Mouse (Mus musculus) heart, embryonic 14.5 days (tissue): ENCODE results near the gene Tmem120b. TPM values are rescaled to one million over a fixed set of nuclear protein-coding genes. Genes with fewer than 3 reads are reported as not detected.

Source experiments
- ATAC-seq: fragments of 200-750 bp; cut with Nextera tagmentation; 2 replicates; pipeline ENCODE4 v1.8.0; 2017; ENCODE audit warnings: low read depth, moderate TSS enrichment; ENCODE audit not compliant: insufficient number of reproducible peaks, insufficient read depth, low FRiP score
- H3K27ac ChIP-seq, 2 experiments: fragments of 200-500 bp in 1 of 2; fragments of 300-500 bp in 1 of 2; sonication (generic) in 1 of 2; replicated peaks in 1 of 2; 2 replicates each; pipeline ENCODE4 v1.5.1; 2012 to 2014; ENCODE audit warnings: low read depth in 2 of 2, low read length in 2 of 2, control low read depth in 1 of 2, mild to moderate bottlenecking in 1 of 2, mixed read lengths in 1 of 2; ENCODE audit not compliant: control insufficient read depth in 1 of 2, insufficient read depth in 1 of 2
- H3K27me3 ChIP-seq: fragments of 300-500 bp; sonication (generic); 2 replicates; pipeline ENCODE4 v1.6.1; 2014; ENCODE audit warnings: mild to moderate bottlenecking, low read length, control low read depth; ENCODE audit not compliant: control insufficient read depth, insufficient read depth
- H3K36me3 ChIP-seq: fragments of 300-500 bp; sonication (generic); 2 replicates; pipeline ENCODE4 v1.6.1; 2014; ENCODE audit warnings: mild to moderate bottlenecking, control low read depth, low read length, mixed read lengths; ENCODE audit not compliant: control insufficient read depth, insufficient read depth
- H3K4me1 ChIP-seq, 2 experiments: fragments of 200-500 bp in 1 of 2; fragments of 300-500 bp in 1 of 2; sonication (generic) in 1 of 2; 2 replicates each; pipeline ENCODE4 v1.6.1; 2012 to 2014; ENCODE audit warnings: low read length in 2 of 2, control low read depth in 1 of 2, mixed read lengths in 1 of 2; ENCODE audit not compliant: control insufficient read depth in 2 of 2, insufficient read depth in 2 of 2
- H3K4me2 ChIP-seq: fragments of 300-500 bp; sonication (generic); 2 replicates; pipeline ENCODE4 v1.6.1; 2014; ENCODE audit warnings: mild to moderate bottlenecking, low read length
- H3K4me3 ChIP-seq, 2 experiments: fragments of 200-500 bp in 1 of 2; fragments of 300-500 bp in 1 of 2; sonication (generic) in 1 of 2; 2 replicates each; pipeline ENCODE4 v1.5.1; 2012 to 2014; ENCODE audit warnings: low read length in 2 of 2, mild to moderate bottlenecking in 2 of 2, control low read depth in 1 of 2, low read depth in 1 of 2, moderate library complexity in 1 of 2; ENCODE audit not compliant: control insufficient read depth in 1 of 2, insufficient read depth in 1 of 2
- H3K9ac ChIP-seq: fragments of 300-500 bp; sonication (generic); 2 replicates; pipeline ENCODE4 v1.6.1; 2014; ENCODE audit warnings: mild to moderate bottlenecking, low read length
- H3K9me3 ChIP-seq: fragments of 300-500 bp; sonication (generic); 2 replicates; pipeline ENCODE4 v1.6.1; 2016; ENCODE audit warnings: low read length, control low read depth; ENCODE audit not compliant: control insufficient read depth
- WGBS: fragments of 180-500 bp; shearing (Covaris S2); extraction: QIAGEN DNeasy Blood & Tissue Kit; methylation state at CpG from one replicate; pipeline ENCODE4 v1.1.7; 2014; 5-methylcytosine and 5-hydroxymethylcytosine counted together
- polyA plus RNA-seq: library from polyadenylated mRNA; unstranded; fragments of >200 nt; fragmentation: Nextera tagmentation; extraction: Ambion mirVana; gene quantifications from 2 replicates; pipeline ENCODE4 v1.2.1, GENCODE M21; 2014

Gene Tmem120b
- polyA plus RNA-seq, 1 experiment from 2014 or later = 11.3 TPM

DNA sequence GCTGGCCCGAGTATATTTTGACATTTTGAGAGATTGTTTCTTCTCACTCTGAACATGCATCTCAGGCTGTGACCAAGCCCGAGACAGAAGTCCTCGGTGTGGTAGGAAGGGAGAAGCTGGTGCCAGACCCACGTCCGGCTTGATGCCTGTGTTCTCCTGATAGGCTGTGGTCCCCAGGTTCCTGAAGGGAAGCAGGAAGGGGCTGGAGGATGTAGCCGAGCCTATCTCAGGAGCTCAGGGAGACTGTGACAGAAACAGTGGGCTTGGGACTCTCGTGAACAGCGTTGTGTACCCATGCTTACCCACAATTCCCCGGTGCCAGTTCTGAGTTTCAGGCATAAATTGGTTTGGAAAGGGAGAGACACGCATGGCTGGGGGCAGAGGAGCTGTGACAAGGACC, 50.6 kb downstream of the Tmem120b start:
- no peak for ATAC-seq
- Histone ChIP-seq H3K27ac (no peak overlapping the region; a peak in 1 of 4 replicates), H3K4me3 (no peak overlapping the region), H3K36me3 (no peaks in the 10 kb centered on the region), H3K4me2 (no peak overlapping the region), H3K27me3 (no peaks in the 10 kb centered on the region), H3K9ac (no peak overlapping the region), H3K9me3 (0 out of 2 replicates have a peak, but pooled peaks cover 2% of the 10 kb centered on the region), H3K4me1 (peaks cover 0 to 2% of the 10 kb centered on the region in 2 experiments; a peak in 1 of 4 replicates)
- WGBS = 58% methylated on average over 10 of the region's 10 CpGs

DNA sequence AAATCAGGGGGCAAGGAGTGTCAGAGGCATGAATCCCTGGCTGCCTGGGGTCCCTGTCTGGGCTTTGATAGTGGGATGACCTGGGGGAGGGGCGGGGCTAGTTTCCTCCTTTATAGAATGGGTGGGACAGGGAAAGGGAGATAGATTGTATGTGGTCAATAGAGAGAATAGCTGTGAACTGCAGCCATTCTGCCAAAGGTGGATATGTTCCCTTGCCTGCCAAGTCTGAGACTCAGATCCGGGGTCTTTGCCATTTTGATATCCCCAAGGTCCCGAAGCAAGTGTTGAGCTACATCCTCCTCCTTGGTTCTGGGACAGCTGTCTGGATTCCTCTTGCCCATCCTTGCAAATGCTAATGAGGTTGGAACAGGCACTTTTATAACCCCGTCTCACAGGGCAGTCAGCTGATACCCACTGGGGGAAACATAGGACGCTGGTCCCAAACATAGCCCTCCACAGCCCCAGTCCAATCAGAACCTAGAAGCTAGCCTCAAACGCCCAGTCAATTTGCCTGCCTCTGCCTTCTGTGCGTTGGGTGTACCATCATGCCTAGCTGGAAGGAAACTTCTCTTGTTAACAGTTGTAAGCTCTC, 52.5 kb downstream of the Tmem120b start:
- ATAC-seq = no peak
- Histone ChIP-seq H3K27me3 (no peaks in the 10 kb centered on the region), H3K36me3 (no peaks in the 10 kb centered on the region), H3K27ac (no peak overlapping the region), H3K4me1 (peaks cover 1 to 4% of the 10 kb centered on the region in 2 experiments), H3K4me2 (no peak overlapping the region), H3K9ac (no peak overlapping the region), H3K9me3 (0 out of 2 replicates have a peak, but pooled peaks cover 2% of the 10 kb centered on the region), H3K4me3 (no peak overlapping the region)
- WGBS = 68% methylated on average over 7 of the region's 7 CpGs

DNA sequence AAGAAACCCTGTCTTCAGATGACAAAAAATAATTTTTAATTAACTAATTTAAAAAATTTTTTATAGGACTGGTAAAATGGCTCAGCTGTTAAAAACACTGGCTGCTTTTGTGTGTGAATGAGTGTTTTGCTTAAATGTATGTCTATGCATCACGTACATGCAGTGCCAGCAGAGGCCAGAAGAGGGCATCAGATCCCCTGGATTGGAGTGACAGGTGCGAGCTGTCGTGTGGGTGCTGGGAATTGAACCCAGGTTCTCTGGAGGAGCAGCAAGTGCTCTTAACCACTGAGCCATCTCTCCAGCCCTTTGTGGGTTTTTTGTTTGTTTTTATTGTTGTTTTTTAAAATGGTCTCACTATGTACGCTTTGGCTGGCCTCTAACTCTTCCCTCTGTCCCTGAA, 54.0 kb downstream of the Tmem120b start:
- Histone ChIP-seq H3K4me3 (no peak overlapping the region), H3K27me3 (no peaks in the 10 kb centered on the region), H3K4me1 (peaks cover 9% of the 10 kb centered on the region in 2 experiments), H3K36me3 (no peaks in the 10 kb centered on the region), H3K27ac (no peak overlapping the region), H3K9ac (no peak overlapping the region), H3K9me3 (0 out of 2 replicates have a peak, but pooled peaks cover 2% of the 10 kb centered on the region), H3K4me2 (no peak overlapping the region)
- 88% methylated on average over 4 of the region's 4 CpGs for WGBS
- ATAC-seq = no peak

DNA sequence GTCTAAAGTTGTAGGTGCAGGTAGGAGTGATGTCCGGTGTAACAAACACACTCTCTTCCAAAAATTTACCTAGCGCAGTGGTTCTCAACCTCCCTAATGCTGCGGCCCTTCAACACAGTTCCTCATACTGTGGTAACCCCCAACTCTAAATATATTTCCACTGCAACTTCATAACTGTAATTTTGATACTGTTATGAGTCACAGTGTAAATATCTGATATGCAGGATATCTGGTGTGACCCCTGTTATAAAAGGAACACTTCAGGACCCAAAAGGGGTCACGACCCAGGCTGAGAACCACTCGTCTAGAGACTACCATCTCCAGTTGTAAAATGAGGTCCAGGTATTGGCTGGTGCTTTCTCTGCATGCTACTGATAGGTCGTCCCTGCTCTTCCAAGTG, 56.9 kb downstream of the Tmem120b start:
- 80% methylated on average over 6 of the region's 6 CpGs for WGBS
- no peaks in the 10 kb centered on the region for H3K27me3 ChIP-seq
- ATAC-seq = no peak
- H3K9me3 ChIP-seq = 0 out of 2 replicates have a peak, but pooled peaks cover 2% of the 10 kb centered on the region
- H3K4me2 ChIP-seq = no peak overlapping the region
- 0 out of 2 replicates have a peak, but pooled peaks cover 9% of the 10 kb centered on the region for H3K36me3 ChIP-seq
- no peak overlapping the region for H3K27ac ChIP-seq
- H3K9ac ChIP-seq = no peak overlapping the region
- H3K4me3 ChIP-seq = no peak overlapping the region
- peaks cover 9 to 12% of the 10 kb centered on the region in 2 experiments for H3K4me1 ChIP-seq

DNA sequence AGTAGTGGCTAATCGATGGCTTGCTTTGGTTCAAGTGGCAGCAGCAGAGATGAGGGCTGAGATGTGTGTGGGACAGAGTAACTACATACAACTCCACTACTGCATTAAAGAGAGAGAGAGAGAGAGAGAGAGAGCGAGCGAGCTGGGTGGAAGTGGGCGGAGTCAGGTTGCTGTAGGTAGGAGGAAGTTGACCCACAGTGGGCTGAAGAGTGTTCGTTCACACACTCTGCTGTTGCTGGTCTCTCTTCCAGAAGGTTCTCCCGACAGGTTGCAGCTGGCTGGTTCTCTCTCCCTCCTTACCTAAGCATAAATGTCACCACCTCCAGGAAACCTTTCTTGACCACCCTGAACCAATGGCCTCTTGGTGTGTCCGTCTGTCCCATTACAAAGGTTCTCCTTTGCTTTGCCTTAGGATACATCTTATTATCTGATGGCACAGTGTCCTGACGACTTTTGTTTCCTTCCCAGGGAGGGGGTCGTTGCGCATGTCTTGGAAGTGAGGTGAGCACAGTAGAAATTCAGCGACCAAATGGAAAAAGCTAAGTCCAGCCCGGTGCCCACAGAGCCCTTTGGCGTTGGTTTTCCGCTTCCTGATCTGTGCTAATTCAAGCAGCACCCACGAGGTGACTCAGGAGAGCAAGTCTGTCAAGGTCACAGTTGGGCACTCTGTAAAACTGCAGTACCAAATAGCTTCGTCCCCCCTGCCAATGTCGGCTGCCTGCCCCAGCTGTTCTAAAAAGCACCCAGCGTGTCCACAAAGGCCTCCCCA, 57.6 kb downstream of the Tmem120b start:
- peak overlapping the region; percentile 25 to 54; a peak in 2 of 4 replicates for H3K27ac ChIP-seq
- peak overlapping the region; percentile 38; the same call in 1 of the 2 replicates for H3K9ac ChIP-seq
- no peak for ATAC-seq

DNA sequence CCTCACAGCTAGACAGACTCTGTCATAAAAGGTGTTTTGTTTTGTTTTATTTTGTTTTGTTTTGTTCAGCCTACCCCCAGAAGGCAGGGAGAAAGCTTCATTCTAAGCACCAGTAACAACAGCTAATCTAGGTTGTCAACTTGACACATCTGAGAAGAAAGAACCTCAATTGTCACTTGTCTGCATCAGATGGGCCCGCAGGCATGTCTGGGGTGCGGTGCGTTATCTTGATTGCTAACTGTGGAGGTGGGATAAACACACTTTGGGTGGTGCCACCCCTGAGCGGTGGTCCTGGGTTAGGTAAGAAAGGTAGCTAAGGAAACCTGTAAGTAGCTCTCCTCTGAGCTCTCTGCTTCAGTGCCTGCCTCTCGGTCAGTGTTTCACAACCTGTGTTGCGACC, 58.8 kb downstream of the Tmem120b start:
- WGBS = 64% methylated on average over 6 of the region's 6 CpGs
- Histone ChIP-seq H3K36me3 (0 out of 2 replicates have a peak, but pooled peaks cover 9% of the 10 kb centered on the region), H3K4me3 (no peak overlapping the region), H3K9ac (no peak overlapping the region), H3K4me1 (peaks cover 12 to 14% of the 10 kb centered on the region in 2 experiments), H3K4me2 (no peak overlapping the region), H3K9me3 (0 out of 2 replicates have a peak, but pooled peaks cover 2% of the 10 kb centered on the region), H3K27ac (no peak overlapping the region), H3K27me3 (no peaks in the 10 kb centered on the region)
- no peak for ATAC-seq

More for the DNA sequence above, 57.6 kb downstream of the Tmem120b start:
- H3K4me3 ChIP-seq = no peak overlapping the region
- WGBS = 56% methylated on average over 18 of the region's 18 CpGs
- H3K27me3 ChIP-seq = no peaks in the 10 kb centered on the region
- H3K36me3 ChIP-seq = 0 out of 2 replicates have a peak, but pooled peaks cover 9% of the 10 kb centered on the region
- 0 out of 2 replicates have a peak, but pooled peaks cover 2% of the 10 kb centered on the region for H3K9me3 ChIP-seq
- H3K4me2 ChIP-seq = no peak overlapping the region
- peaks cover 9 to 12% of the 10 kb centered on the region in 2 experiments for H3K4me1 ChIP-seq

DNA sequence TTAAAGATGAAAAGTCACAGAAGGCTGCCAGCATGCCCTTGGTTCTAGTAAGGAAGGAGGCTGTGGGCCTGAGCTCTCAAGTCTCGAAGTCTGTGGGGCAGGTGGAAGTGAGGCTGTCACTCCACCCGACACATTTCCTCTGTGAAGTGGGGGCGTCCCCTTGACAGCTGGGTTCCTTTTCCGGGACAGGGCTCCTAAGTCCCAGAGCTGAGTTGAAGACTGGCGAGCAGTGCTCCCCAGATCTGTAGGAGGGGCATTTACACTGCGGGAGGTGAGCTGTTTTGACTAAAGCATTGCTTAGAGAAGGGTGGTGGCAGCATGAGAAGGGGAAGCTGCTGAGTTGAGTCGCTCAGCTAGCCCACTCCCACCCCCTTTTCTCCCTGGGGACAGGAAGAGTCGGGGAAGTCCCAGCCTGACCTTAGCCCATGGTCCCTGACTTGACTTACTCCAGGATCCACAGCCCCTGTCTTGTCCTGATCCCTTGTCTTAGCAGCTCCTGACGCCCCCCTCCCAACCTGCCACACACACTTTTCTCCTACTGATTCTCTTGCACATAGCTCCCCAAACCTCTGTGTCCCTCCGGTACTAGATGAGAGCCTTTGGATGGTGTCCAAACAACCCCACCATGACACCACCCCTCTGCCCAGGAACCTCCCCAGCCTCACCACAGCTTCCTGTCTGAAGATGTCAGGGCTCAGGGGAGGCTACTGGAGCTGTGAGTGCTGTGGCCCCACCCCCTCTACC, 60.4 kb downstream of the Tmem120b start:
- Histone ChIP-seq H3K27me3 (no peaks in the 10 kb centered on the region), H3K4me3 (no peak overlapping the region), H3K36me3 (0 out of 2 replicates have a peak, but pooled peaks cover 9% of the 10 kb centered on the region), H3K4me2 (no peak overlapping the region), H3K9me3 (no peaks in the 10 kb centered on the region), H3K9ac (no peak overlapping the region), H3K4me1 (peaks cover 28% of the 10 kb centered on the region in 2 experiments), H3K27ac (no peak overlapping the region)
- ATAC-seq = no peak
- 54% methylated on average over 10 of the region's 10 CpGs for WGBS
